Mouse (Mus musculus) stomach, postnatal 0 days (tissue): ENCODE results near the gene Bbc3.

Experiments used
- CTCF ChIP-seq: IDR thresholded peaks from 2 replicates; pipeline ENCODE4 v1.5.1; 2016; ENCODE audit warnings: antibody characterized with exemption, low read depth, mild to moderate bottlenecking, moderate library complexity
- EP300 ChIP-seq: optimal IDR thresholded peaks from 2 replicates; pipeline ENCODE3; 2016; ENCODE audit warnings: antibody characterized with exemption

- TF ChIP-seq CTCF (no peak), EP300 (no peak)
Observed at GRCm38 (mm10) chr7:16284904-16285303, 23.3 kb upstream of the Bbc3 start.
